Comparison of ENCODE assay signal across 13 mouse cellular contexts in the genomic region with DNA sequence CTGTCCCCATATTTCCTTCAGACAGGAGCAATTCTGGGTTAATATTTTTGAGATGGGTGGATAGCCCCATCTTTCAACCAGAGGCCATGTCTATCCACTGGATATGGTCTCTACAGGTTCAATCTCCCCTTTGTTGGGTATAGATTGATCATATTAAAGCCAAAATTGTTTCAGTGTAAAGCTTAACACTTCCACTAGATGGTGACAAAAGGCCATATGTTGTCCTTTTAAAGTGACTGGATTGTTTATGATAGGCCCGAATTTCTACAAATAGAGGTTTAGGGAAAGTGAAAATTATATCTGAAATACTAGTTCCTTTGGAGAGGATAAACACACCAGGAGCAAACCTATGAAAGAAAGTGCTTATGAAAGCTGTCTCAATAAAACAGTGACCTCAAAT. TPM values are rescaled to one million over a fixed set of nuclear protein-coding genes. Genes with fewer than 3 reads are reported as not detected.
DNase-seq lines count a peak whose midpoint lies in the region; ATAC-seq and TF ChIP-seq lines count a peak whose summit lies in the region.
"Had no signal": no experiment of that assay in that cellular context is flagged by ENCODE, and none has a peak within 500 bp of the region (broad histone marks: within the 10 kb centered on the region; RNA-seq: fewer than 3 reads in every experiment).

No protein-coding gene starts in this region.

- no peaks in the 10 kb centered on the region for H3K27me3 ChIP-seq in hindbrain, embryonic 14.5 days (ENCODE audit: control insufficient read depth, insufficient read depth, low read length)
- no peaks in the 10 kb centered on the region for H3K27me3 ChIP-seq in hindbrain, embryonic 10.5 days (ENCODE audit: insufficient read depth, poor library complexity, severe bottlenecking)
- no peaks in the 10 kb centered on the region for H3K27me3 ChIP-seq in midbrain, embryonic 15.5 days (replicated peaks)
- H3K27me3 ChIP-seq in midbrain, embryonic 11.5 days (ENCODE audit: control insufficient read depth, insufficient read depth, low read length) = no peaks in the 10 kb centered on the region
- H3K27me3 ChIP-seq in stomach, postnatal 0 days (ENCODE audit: control insufficient read depth, insufficient read depth, low read length) = no peaks in the 10 kb centered on the region
- H3K27me3 ChIP-seq: midbrain, embryonic 12.5 days had no signal

- H3K27ac ChIP-seq in hindbrain, embryonic 14.5 days = no peak overlapping the region
- no peak overlapping the region for H3K27ac ChIP-seq in hindbrain, embryonic 10.5 days
- H3K27ac ChIP-seq in midbrain, embryonic 15.5 days = no peak overlapping the region
- H3K27ac ChIP-seq in midbrain, embryonic 11.5 days (ENCODE audit: low read depth, low read length) = no peak overlapping the region
- no peak overlapping the region for H3K27ac ChIP-seq in stomach, postnatal 0 days (replicated peaks)
- H3K27ac ChIP-seq: liver, embryonic 14.5 days; midbrain, embryonic 12.5 days had no signal

- TF ChIP-seq EP300 in stomach, postnatal 0 days (optimal IDR thresholded peaks at IDR 0.05) = no peak

- H3K4me3 ChIP-seq in hindbrain, embryonic 14.5 days (replicated peaks; ENCODE audit: low read length) = no peak overlapping the region
- H3K4me3 ChIP-seq in hindbrain, embryonic 10.5 days = no peak overlapping the region
- no peak overlapping the region for H3K4me3 ChIP-seq in midbrain, embryonic 15.5 days
- H3K4me3 ChIP-seq in midbrain, embryonic 11.5 days (ENCODE audit: low read depth, low read length) = no peak overlapping the region
- H3K4me3 ChIP-seq in stomach, postnatal 0 days (ENCODE audit: low read depth, low read length) = no peak overlapping the region
- H3K4me3 ChIP-seq: midbrain, embryonic 12.5 days had no signal

- no peak overlapping the region for H3K9ac ChIP-seq in hindbrain, embryonic 14.5 days
- no peak overlapping the region for H3K9ac ChIP-seq in midbrain, embryonic 15.5 days
- no peak overlapping the region for H3K9ac ChIP-seq in midbrain, embryonic 11.5 days (ENCODE audit: low read length)
- no peak overlapping the region for H3K9ac ChIP-seq in stomach, postnatal 0 days (ENCODE audit: low read length)
- H3K9ac ChIP-seq: liver, embryonic 14.5 days; midbrain, embryonic 12.5 days had no signal

- TF ChIP-seq CTCF in brain, embryonic 14.5 days (IDR thresholded peaks at IDR 0.05; ENCODE audit: borderline replicate concordance, extremely low read depth, insufficient read depth, insufficient read length) = no peak
- peak; percentile 68 for TF ChIP-seq CTCF in stomach, postnatal 0 days (IDR thresholded peaks at IDR 0.05; ENCODE audit: low read depth)

- no peak overlapping the region for H3K4me2 ChIP-seq in hindbrain, embryonic 14.5 days (replicated peaks)
- no peak overlapping the region for H3K4me2 ChIP-seq in midbrain, embryonic 15.5 days
- H3K4me2 ChIP-seq in midbrain, embryonic 11.5 days = no peak overlapping the region
- H3K4me2 ChIP-seq in stomach, postnatal 0 days (replicated peaks; ENCODE audit: low read depth) = no peak overlapping the region
- H3K4me2 ChIP-seq: midbrain, embryonic 12.5 days had no signal

- 45% methylated on average over 1 of the region's 1 CpGs for WGBS in hindbrain, embryonic 14.5 days
- 51% methylated on average over 1 of the region's 1 CpGs for WGBS in hindbrain, embryonic 10.5 days
- WGBS in midbrain, embryonic 15.5 days = 29% methylated on average over 1 of the region's 1 CpGs
- WGBS in midbrain, embryonic 11.5 days = 45% methylated on average over 1 of the region's 1 CpGs
- 18% methylated on average over 1 of the region's 1 CpGs for WGBS in stomach, postnatal 0 days

- no peaks in the 10 kb centered on the region for H3K4me1 ChIP-seq in hindbrain, embryonic 14.5 days (replicated peaks; ENCODE audit: control insufficient read depth, insufficient read depth, low read length)
- H3K4me1 ChIP-seq in hindbrain, embryonic 10.5 days (replicated peaks) = no peaks in the 10 kb centered on the region
- no peaks in the 10 kb centered on the region for H3K4me1 ChIP-seq in midbrain, embryonic 15.5 days
- H3K4me1 ChIP-seq in midbrain, embryonic 11.5 days (ENCODE audit: control insufficient read depth, insufficient read depth, low read length) = no peaks in the 10 kb centered on the region
- no peaks in the 10 kb centered on the region for H3K4me1 ChIP-seq in stomach, postnatal 0 days (replicated peaks; ENCODE audit: control insufficient read depth, insufficient read depth)
- H3K4me1 ChIP-seq: midbrain, embryonic 12.5 days had no signal

- no peak for TF ChIP-seq POLR2A in brain, embryonic 14.5 days (IDR thresholded peaks at IDR 0.05; ENCODE audit: borderline replicate concordance, extremely low read depth, insufficient read depth, insufficient read length, poor library complexity, severe bottlenecking)

- H3K36me3 ChIP-seq in hindbrain, embryonic 14.5 days (replicated peaks; ENCODE audit: control insufficient read depth, insufficient read depth) = no peaks in the 10 kb centered on the region
- no peaks in the 10 kb centered on the region for H3K36me3 ChIP-seq in hindbrain, embryonic 10.5 days
- no peaks in the 10 kb centered on the region for H3K36me3 ChIP-seq in midbrain, embryonic 15.5 days (replicated peaks)
- no peaks in the 10 kb centered on the region for H3K36me3 ChIP-seq in midbrain, embryonic 11.5 days (ENCODE audit: control insufficient read depth, insufficient read depth, low read length)
- no peaks in the 10 kb centered on the region for H3K36me3 ChIP-seq in stomach, postnatal 0 days (ENCODE audit: control insufficient read depth, insufficient read depth, low read length)
- H3K36me3 ChIP-seq: midbrain, embryonic 12.5 days had no signal

- ATAC-seq in hindbrain, embryonic 14.5 days (ENCODE audit: low FRiP score) = no peak
- peak; percentile 48; the same call in 1 of the 2 replicates for ATAC-seq in midbrain, embryonic 15.5 days (replicated peaks)
- no peak for ATAC-seq in midbrain, embryonic 11.5 days (ENCODE audit: low FRiP score)
- ATAC-seq in stomach, postnatal 0 days (ENCODE audit: low FRiP score, low TSS enrichment) = no peak

- peak; percentile 64 for DNase-seq in hindbrain, embryonic 14.5 days (ENCODE audit: low spot score)
- DNase-seq in hindbrain, embryonic 10.5 days (ENCODE audit: low spot score) = no peak
- DNase-seq in midbrain, embryonic 11.5 days (ENCODE audit: low spot score, missing footprints) = no peak
- peak; percentile 47 for DNase-seq in brain, embryonic 14.5 days (ENCODE audit: low read depth)
- DNase-seq in stomach, postnatal 0 days (ENCODE audit: low spot score) = no peak
- no peak for DNase-seq in thymus, postnatal 10 days (ENCODE audit: low spot score in 2 of 2)
- DNase-seq in kidney, postnatal 25 days = no peak
- DNase-seq: adrenal gland, postnatal 36 days; kidney, adult 2 months; thymus, postnatal 25 days had no signal

- no peaks in the 10 kb centered on the region for H3K9me3 ChIP-seq in hindbrain, embryonic 14.5 days (ENCODE audit: control insufficient read depth, low read length)
- no peaks in the 10 kb centered on the region for H3K9me3 ChIP-seq in hindbrain, embryonic 10.5 days
- no peaks in the 10 kb centered on the region for H3K9me3 ChIP-seq in midbrain, embryonic 15.5 days
- H3K9me3 ChIP-seq in midbrain, embryonic 11.5 days (ENCODE audit: control insufficient read depth, low read length) = no peaks in the 10 kb centered on the region
- H3K9me3 ChIP-seq in stomach, postnatal 0 days (ENCODE audit: control insufficient read depth, low read length) = no peaks in the 10 kb centered on the region
- H3K9me3 ChIP-seq: midbrain, embryonic 12.5 days had no signal

RNA-seq across cellular contexts. Expression of gene Prdx4, which starts 34.9 kb away (rescaled TPM):
- polyA plus RNA-seq in hindbrain, embryonic 14.5 days (2014; fragmentation: Nextera tagmentation; extraction: Ambion mirVana) = 115 and 125 TPM in 2 replicates
- 257 and 289 TPM in 2 replicates for polyA plus RNA-seq in hindbrain, embryonic 10.5 days (2016; fragmentation: Nextera tagmentation; extraction: Ambion mirVana)
- polyA plus RNA-seq in midbrain, embryonic 15.5 days (2015; fragmentation: Nextera tagmentation; extraction: Ambion mirVana) = 81.6 and 81.8 TPM in 2 replicates
- polyA plus RNA-seq in midbrain, embryonic 11.5 days (2014; fragmentation: Nextera tagmentation; extraction: Ambion mirVana) = 271 and 282 TPM in 2 replicates
- 69.0 and 74.2 TPM in 2 replicates for polyA plus RNA-seq in brain, embryonic 14.5 days (2012; rRNA removed)
- 200 and 213 TPM in 2 replicates for polyA plus RNA-seq in stomach, postnatal 0 days (2015; fragmentation: Nextera tagmentation; extraction: Ambion mirVana)

Comparison
In these comparisons a context has a peak if more than half of its experiments do, and no peak if none do; other contexts are left out.
1. DNase-seq: peak in hindbrain, embryonic 14.5 days (single experiment) and brain, embryonic 14.5 days (single experiment); none in hindbrain, embryonic 10.5 days (single experiment), midbrain, embryonic 11.5 days (single experiment), stomach, postnatal 0 days (single experiment), thymus, postnatal 10 days (0 of 2) and kidney, postnatal 25 days (0 of 2).